Mouse (Mus musculus) cortical plate, adult 2 months (tissue): ENCODE measurements around the gene Cope.

Source experiments
- CTCF ChIP-seq: fragments of 200-500 bp; IDR thresholded peaks from 2 replicates; pipeline ENCODE4 v1.5.1; 2011; ENCODE audit warnings: mild to moderate bottlenecking, control low read depth, low read length; ENCODE audit not compliant: insufficient read depth; ENCODE audit errors: extremely low read depth
- POLR2A ChIP-seq: fragments of 200-500 bp; IDR thresholded peaks from 2 replicates; pipeline ENCODE4 v1.6.1; 2011; ENCODE audit warnings: mild to moderate bottlenecking, low read length, control low read depth; ENCODE audit not compliant: insufficient read depth; ENCODE audit errors: extremely low read depth

DNA sequence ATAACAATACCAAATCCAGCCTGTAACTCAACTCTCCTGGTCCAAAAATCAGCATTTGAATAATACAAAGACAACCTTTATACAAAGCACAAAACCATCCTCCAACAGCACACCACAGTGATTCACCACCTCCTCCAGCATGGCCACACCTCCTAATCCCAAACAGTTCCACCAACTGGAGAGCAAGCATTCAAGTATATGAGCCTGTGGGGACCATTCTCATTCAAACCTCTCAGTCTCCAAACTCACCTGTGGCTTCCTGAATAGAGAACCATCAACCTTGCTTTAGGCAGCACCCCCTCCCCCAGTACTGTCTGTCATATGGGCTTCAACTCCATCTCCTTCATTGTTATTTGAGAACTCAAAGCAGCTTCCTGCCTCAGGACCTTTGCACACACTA, 28.0 kb upstream of the Cope start:
- TF ChIP-seq POLR2A (no peak), CTCF (no peak)
